Mouse (Mus musculus): ENCODE measurements around the gene Gm29866.
"Not testable (repeated sequence)": the region's sequence is repeated elsewhere in the genome, so short reads cannot be mapped to it uniquely, and the experiment has no call there.

The Gm29866 gene

GRCm38 (mm10) chrY:20993557-20993956 is at the start of gene Gm29866:
Gene Gm29866, minus strand, starts transcription at chrY:20993657.
- not testable (repeated sequence) for TF ChIP-seq GATA4 (IDR thresholded peaks at IDR 0.05; ENCODE audit: insufficient replicate concordance, low read length)
